Mouse (Mus musculus): ENCODE measurements around the gene Tnrc18.

GRCm38 (mm10) chr5:142718037-142718436 lies 99.4 kb downstream of the Tnrc18 start:
- TF ChIP-seq GATA1 (IDR thresholded peaks at IDR 0.05; ENCODE audit: low read length) (no peak), TAL1 (IDR thresholded peaks at IDR 0.05; ENCODE audit: low read length) (no peak)

All from erythroblast, embryonic 14.5 days (primary cell).